Mouse (Mus musculus) spleen, adult 2 months (tissue): Measurements from ENCODE around the gene Sycn. TPM values are rescaled to one million over a fixed set of nuclear protein-coding genes. Genes with fewer than 3 reads are reported as not detected.

Experiments used
- DNase-seq, 2 experiments: peaks; one replicate each; pipeline versions ENCODE4 v3.0.0 to v3.0.0-alpha.2; 2012 to 2021; ENCODE audit warnings: low spot score in 2 of 2, low read depth in 1 of 2
- H3K27ac ChIP-seq: fragments of 200-500 bp; 2 replicates; pipeline ENCODE4 v1.5.1; 2012; ENCODE audit warnings: low read length, inconsistent platforms; ENCODE audit not compliant: insufficient read depth
- H3K27me3 ChIP-seq: fragments of 200-500 bp; 2 replicates; pipeline ENCODE4 v1.6.1; 2012; ENCODE audit warnings: mild to moderate bottlenecking, moderate library complexity, low read length, inconsistent platforms; ENCODE audit not compliant: control insufficient read depth, insufficient read depth
- H3K36me3 ChIP-seq: fragments of 200-500 bp; 2 replicates; pipeline ENCODE4 v1.6.1; 2012; ENCODE audit warnings: mild to moderate bottlenecking, low read length, inconsistent platforms; ENCODE audit not compliant: control insufficient read depth, insufficient read depth
- H3K4me1 ChIP-seq: fragments of 200-500 bp; 2 replicates; pipeline ENCODE4 v1.6.1; 2011; ENCODE audit warnings: inconsistent platforms; ENCODE audit not compliant: control insufficient read depth, insufficient read depth, insufficient read length
- H3K4me3 ChIP-seq: fragments of 200-500 bp; 2 replicates; pipeline ENCODE4 v1.5.1; 2011; ENCODE audit warnings: mild to moderate bottlenecking, inconsistent platforms; ENCODE audit not compliant: insufficient read depth, insufficient read length; ENCODE audit errors: extremely low read depth
- CTCF ChIP-seq: fragments of 200-500 bp; IDR thresholded peaks from 2 replicates; pipeline ENCODE4 v1.5.1; 2011; ENCODE audit warnings: mild to moderate bottlenecking, inconsistent platforms; ENCODE audit not compliant: insufficient read depth, insufficient read length, insufficient replicate concordance; ENCODE audit errors: extremely low read depth
- POLR2A ChIP-seq: fragments of 200-500 bp; IDR thresholded peaks from 2 replicates; pipeline ENCODE4 v1.6.1; 2011; ENCODE audit warnings: low read depth, low read length, inconsistent platforms
- WGBS: fragments of 180-500 bp; shearing (Covaris S2); methylation state at CpG from one replicate; pipeline ENCODE4 v1.1.7; 2018; 5-methylcytosine and 5-hydroxymethylcytosine counted together
- polyA plus RNA-seq: library from polyadenylated mRNA; depleted of rRNA; stranded (reverse); fragments of >200 nt; gene quantifications from 2 replicates; pipeline ENCODE4 v1.2.3, GENCODE M21; 2012

Sycn gene
- polyA plus RNA-seq, 1 experiment: 3,549 TPM

DNA sequence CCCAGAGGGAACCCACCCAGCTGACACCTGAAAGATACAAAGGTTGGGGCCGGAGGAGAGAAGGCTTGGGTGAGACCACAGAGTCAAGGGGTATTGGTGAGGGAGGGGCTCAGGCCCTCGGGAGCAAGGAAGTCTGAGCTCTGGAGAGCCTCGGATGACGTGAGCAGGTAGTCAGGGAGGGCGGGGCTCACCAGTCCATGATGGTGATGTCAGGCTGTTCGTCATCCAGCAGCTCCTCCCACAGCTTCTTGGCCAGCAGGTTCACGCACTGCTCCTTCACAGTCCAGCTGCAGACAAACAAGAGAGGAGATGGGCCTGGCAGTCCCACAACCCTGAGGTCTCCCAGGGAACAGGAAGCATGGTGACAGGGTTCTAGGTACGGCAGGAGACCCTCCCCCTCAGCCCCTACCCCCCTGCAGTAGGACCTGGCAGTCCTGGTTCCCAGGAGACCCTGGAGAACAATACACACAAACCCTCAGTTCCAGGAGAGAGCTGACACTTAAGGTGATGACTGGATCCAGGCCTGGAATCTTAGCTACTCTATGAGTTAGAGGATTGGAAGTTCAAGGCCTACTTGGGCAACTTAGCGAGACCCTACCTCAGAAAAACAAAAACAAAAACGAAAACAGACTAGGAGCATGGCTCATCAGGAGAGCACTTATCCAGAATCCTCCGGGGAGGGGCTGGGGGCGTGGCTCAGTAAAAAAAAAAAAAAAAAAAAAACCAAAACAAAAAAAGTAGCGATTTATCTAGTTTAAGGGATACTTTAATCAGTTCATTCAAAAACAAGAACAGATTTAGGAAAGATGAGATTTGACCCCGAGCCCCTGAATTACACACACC is 4.6 kb downstream of the Sycn start:
- no peak for TF ChIP-seq CTCF
- no peak for TF ChIP-seq POLR2A
- 45% methylated on average over 14 of the region's 14 CpGs for WGBS
- H3K4me3 ChIP-seq: no peak overlapping the region
- no peak overlapping the region for H3K27ac ChIP-seq
- peaks cover 3% of the 10 kb centered on the region; the same call in 1 of the 2 replicates for H3K4me1 ChIP-seq
- H3K27me3 ChIP-seq: peaks cover 13% of the 10 kb centered on the region
- H3K36me3 ChIP-seq: no peaks in the 10 kb centered on the region
- no peak for DNase-seq

GRCm38 (mm10) chr7:28545891-28546210 is 5.2 kb downstream of the Sycn start:
- no peaks in the 10 kb centered on the region for H3K36me3 ChIP-seq
- H3K4me1 ChIP-seq: peaks cover 3% of the 10 kb centered on the region; the same call in 1 of the 2 replicates
- H3K27ac ChIP-seq: no peak overlapping the region
- DNase-seq: no peak
- no peak overlapping the region for H3K4me3 ChIP-seq
- peaks cover 13% of the 10 kb centered on the region for H3K27me3 ChIP-seq
- TF ChIP-seq POLR2A (no peak), CTCF (no peak)
- 64% methylated on average over 7 of the region's 7 CpGs for WGBS

DNA sequence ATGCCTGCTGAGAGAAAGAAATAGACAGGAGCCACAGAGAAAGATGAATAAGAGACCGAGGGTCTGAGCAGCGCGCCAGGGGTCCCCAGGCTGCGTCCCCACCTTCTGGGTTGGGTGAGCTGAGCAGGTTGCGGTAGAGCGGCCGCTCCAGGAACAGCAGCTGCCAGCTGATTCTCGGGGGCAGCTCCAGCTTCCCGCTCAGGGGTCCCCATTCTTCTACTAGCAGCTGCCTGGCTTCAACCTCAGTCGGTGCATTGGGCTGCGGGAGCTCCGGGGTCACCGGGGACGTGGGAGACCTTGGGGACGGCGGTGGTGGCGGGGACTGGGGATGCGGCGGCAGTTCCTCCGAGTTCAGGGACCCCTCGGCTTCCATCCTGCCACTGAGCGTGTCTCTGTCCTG is 6.0 kb downstream of the Sycn start:
- peaks cover 13% of the 10 kb centered on the region for H3K27me3 ChIP-seq
- WGBS: 2% methylated on average over 22 of the region's 22 CpGs
- H3K27ac ChIP-seq: no peak overlapping the region
- TF ChIP-seq POLR2A (no peak), CTCF (no peak)
- no peaks in the 10 kb centered on the region for H3K36me3 ChIP-seq
- DNase-seq: no peak
- peak overlapping the region; percentile 7; the same call in 1 of the 2 replicates for H3K4me3 ChIP-seq
- H3K4me1 ChIP-seq: peaks cover 3% of the 10 kb centered on the region; the same call in 1 of the 2 replicates

GRCm38 (mm10) chr7:28547154-28547553 is 6.5 kb downstream of the Sycn start, which contains the start of gene Nccrp1:
Nccrp1 (minus strand) TSS chr7:28547254.
- Histone ChIP-seq H3K4me1 (peaks cover 3% of the 10 kb centered on the region; the same call in 1 of the 2 replicates), H3K36me3 (no peaks in the 10 kb centered on the region), H3K27me3 (peaks cover 13% of the 10 kb centered on the region), H3K4me3 (peak within 1 kb of the TSS; percentile 7; the same call in 1 of the 2 replicates), H3K27ac (no peak within 1 kb of the TSS)
- TF ChIP-seq CTCF (no peak), POLR2A (no peak)
- WGBS: 14% methylated on average over 5 of the region's 5 CpGs
- no peak for DNase-seq

- H3K4me1 ChIP-seq: peaks cover 3% of the 10 kb centered on the region; the same call in 1 of the 2 replicates
- no peak overlapping the region for H3K27ac ChIP-seq
- no peak overlapping the region for H3K4me3 ChIP-seq
- H3K36me3 ChIP-seq: no peaks in the 10 kb centered on the region
- WGBS: 18% methylated on average over 7 of the region's 7 CpGs
- peaks cover 13% of the 10 kb centered on the region for H3K27me3 ChIP-seq
- DNase-seq: no peak
- TF ChIP-seq POLR2A (no peak), CTCF (no peak)
Observed at GRCm38 (mm10) chr7:28547628-28548027, 6.9 kb downstream of the Sycn start.

DNA sequence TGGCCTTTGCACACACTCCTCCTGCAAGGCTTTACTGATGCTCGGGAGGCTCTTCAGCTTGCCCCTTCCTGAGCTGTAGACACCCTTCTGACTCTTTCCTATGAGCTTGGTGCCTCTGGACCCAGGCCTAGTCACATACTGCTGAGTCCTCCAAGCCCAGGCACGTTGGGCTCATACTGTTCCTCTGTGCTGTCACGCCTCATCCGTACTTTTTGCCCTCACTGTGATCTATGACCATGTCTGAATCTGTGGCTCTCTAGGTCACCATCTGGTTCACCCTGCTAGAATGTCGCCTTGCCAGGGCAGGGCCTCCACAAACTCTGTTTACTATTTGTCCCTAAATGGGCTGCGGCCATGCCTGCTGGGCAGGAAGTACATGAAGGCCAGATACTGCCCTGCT is 12.4 kb downstream of the Sycn start:
- Histone ChIP-seq H3K27me3 (no peaks in the 10 kb centered on the region), H3K27ac (no peak overlapping the region), H3K4me3 (no peak overlapping the region), H3K36me3 (no peaks in the 10 kb centered on the region), H3K4me1 (no peaks in the 10 kb centered on the region)
- TF ChIP-seq POLR2A: no peak
- no peak for TF ChIP-seq CTCF
- 90% methylated on average over 6 of the region's 6 CpGs for WGBS
- DNase-seq: no peak

GRCm38 (mm10) chr7:28555939-28556535 is 15.4 kb downstream of the Sycn start:
- H3K4me3 ChIP-seq: no peak overlapping the region
- peaks cover 11% of the 10 kb centered on the region for H3K36me3 ChIP-seq
- no peaks in the 10 kb centered on the region for H3K4me1 ChIP-seq
- TF ChIP-seq CTCF (no peak), POLR2A (no peak)
- H3K27ac ChIP-seq: no peak overlapping the region
- 68% methylated on average over 5 of the region's 5 CpGs for WGBS
- no peaks in the 10 kb centered on the region for H3K27me3 ChIP-seq
- no peak for DNase-seq
